Mouse (Mus musculus) central nervous system, embryonic 18 days (tissue): ENCODE measurements around the gene Gm21760. TPM values are rescaled to one million over a fixed set of nuclear protein-coding genes. Genes with fewer than 3 reads are reported as not detected.

Experiments used
- polyA plus RNA-seq: library from polyadenylated mRNA; depleted of rRNA; stranded (reverse); fragments of >200 nt; gene quantifications from 2 replicates; pipeline ENCODE4 v1.2.3, GENCODE M21; 2012; rRNA removed

Gm21760 gene
- polyA plus RNA-seq = not detected in 2 replicates

GRCm38 (mm10) chrY:80133479-80133878 is at the start of gene Gm21760:
Gene Gm21760, plus strand, starts transcription at chrY:80133779.

